Mouse (Mus musculus) small intestine, adult 2 months (tissue): ENCODE results near the gene Ppp1r2. TPM values are rescaled to one million over a fixed set of nuclear protein-coding genes. Genes with fewer than 3 reads are reported as not detected.
A peak's percentile ranks its signal among the peaks of the same experiment; 100 is the strongest.

Experiments used
- H3K27ac ChIP-seq: fragments of 200-500 bp; 2 replicates; pipeline ENCODE4 v1.5.1; 2012; ENCODE audit warnings: low read depth, low read length, control low read depth, inconsistent platforms; ENCODE audit not compliant: insufficient read depth
- H3K27me3 ChIP-seq: fragments of 200-500 bp; 2 replicates; pipeline ENCODE4 v1.6.1; 2012; ENCODE audit warnings: mild to moderate bottlenecking, moderate library complexity, low read length, inconsistent platforms; ENCODE audit not compliant: control insufficient read depth, insufficient read depth
- H3K36me3 ChIP-seq: fragments of 200-500 bp; 2 replicates; pipeline ENCODE4 v1.6.1; 2012; ENCODE audit warnings: mild to moderate bottlenecking, low read length, control low read depth, inconsistent platforms; ENCODE audit not compliant: control insufficient read depth, insufficient read depth
- H3K4me1 ChIP-seq: fragments of 200-500 bp; 2 replicates; pipeline ENCODE4 v1.6.1; 2012; ENCODE audit warnings: low read length, inconsistent platforms, mixed read lengths; ENCODE audit not compliant: control insufficient read depth, insufficient read depth, insufficient read length
- H3K4me3 ChIP-seq: fragments of 200-500 bp; 2 replicates; pipeline ENCODE4 v1.5.1; 2012; ENCODE audit warnings: low read depth, mild to moderate bottlenecking, control low read depth, inconsistent platforms, low read length, moderate library complexity
- CTCF ChIP-seq: fragments of 200-500 bp; IDR thresholded peaks from 2 replicates; pipeline ENCODE4 v1.5.1; 2012; ENCODE audit warnings: low read depth, mild to moderate bottlenecking, control low read depth, inconsistent platforms, low read length, moderate library complexity, mixed read lengths; ENCODE audit not compliant: insufficient replicate concordance, insufficient read length; ENCODE audit errors: extremely low read depth
- POLR2A ChIP-seq: fragments of 200-500 bp; IDR thresholded peaks from 2 replicates; pipeline ENCODE4 v1.6.1; 2012; ENCODE audit warnings: low read depth, mild to moderate bottlenecking, control low read depth, inconsistent platforms, low read length, moderate library complexity
- WGBS: fragments of 180-500 bp; shearing (Covaris S2); methylation state at CpG from one replicate; pipeline ENCODE4 v1.1.7; 2018; 5-methylcytosine and 5-hydroxymethylcytosine counted together
- polyA plus RNA-seq: library from polyadenylated mRNA; depleted of rRNA; stranded (reverse); fragments of >200 nt; gene quantifications from 2 replicates; pipeline ENCODE4 v1.2.3, GENCODE M21; 2012

The Ppp1r2 gene
- polyA plus RNA-seq, 1 experiment = 83.9 TPM

DNA sequence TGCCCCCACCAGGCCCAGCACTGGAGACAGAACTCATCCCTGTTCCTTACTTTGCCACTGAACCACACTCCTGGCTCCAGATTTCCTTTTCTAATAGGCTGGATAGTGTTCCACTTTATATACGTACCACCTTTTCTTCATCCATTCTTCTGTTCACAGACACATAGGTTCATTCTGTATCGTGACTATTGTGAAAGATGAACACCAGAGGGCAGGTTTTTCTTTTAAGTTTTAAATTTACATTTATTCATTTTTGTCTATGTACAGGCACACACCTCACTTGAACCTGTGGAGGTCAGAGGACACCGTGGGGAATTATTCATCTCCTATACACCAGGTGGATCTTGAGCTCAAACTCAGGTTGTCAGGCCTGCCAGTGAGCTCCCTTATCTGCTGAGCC is 31.0 kb downstream of the Ppp1r2 start:
- H3K36me3 ChIP-seq = no peaks in the 10 kb centered on the region
- H3K27me3 ChIP-seq = no peaks in the 10 kb centered on the region
- TF ChIP-seq POLR2A (no peak), CTCF (no peak)
- H3K4me1 ChIP-seq = no peaks in the 10 kb centered on the region; the same call in 1 of the 2 replicates
- 68% methylated on average over 3 of the region's 3 CpGs for WGBS
- no peak overlapping the region for H3K4me3 ChIP-seq
- no peak overlapping the region for H3K27ac ChIP-seq

DNA sequence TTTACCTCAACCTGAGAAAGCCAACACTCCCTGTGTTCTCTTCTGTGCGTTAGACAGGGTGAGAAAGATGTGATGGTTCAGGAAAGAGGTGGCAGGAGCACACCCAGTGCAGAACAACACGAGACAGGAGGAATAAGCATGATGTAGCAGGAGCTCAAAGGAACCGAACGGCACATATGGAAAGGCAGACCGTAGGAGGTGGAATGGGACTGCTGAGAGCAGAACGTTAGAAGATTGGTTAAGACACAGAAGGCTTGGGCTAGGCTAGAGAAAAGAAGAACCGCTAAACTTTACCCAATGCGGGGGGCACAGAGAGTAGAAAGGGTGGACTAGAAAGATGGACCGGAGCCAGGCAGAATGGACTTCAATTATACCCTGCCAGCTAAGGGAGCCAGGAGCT is 33.6 kb downstream of the Ppp1r2 start:
- no peak overlapping the region for H3K27ac ChIP-seq
- 87% methylated on average over 9 of the region's 9 CpGs for WGBS

DNA sequence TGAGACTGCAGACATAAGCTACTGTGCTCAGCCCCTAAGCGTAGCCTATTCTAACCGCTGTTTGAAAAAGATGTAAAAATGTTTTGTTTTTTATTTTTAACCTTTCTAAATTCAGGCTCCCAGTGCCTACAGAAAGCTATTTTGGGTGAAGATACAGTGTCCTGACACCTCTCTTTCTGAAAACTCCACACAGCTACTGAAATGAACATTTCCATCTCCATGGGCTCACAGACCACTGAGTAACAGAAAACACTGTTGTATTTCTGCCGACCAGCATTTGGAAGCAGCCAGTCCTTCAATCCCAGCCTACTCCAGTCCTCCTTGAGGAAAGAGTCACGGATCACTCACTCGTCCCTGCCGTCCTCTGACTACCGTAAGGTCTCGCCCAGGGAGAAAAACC is 34.5 kb downstream of the Ppp1r2 start:
- no peak overlapping the region for H3K27ac ChIP-seq
- H3K36me3 ChIP-seq = no peaks in the 10 kb centered on the region
- H3K4me3 ChIP-seq = no peak overlapping the region
- peaks cover 4% of the 10 kb centered on the region; the same call in 1 of the 2 replicates for H3K4me1 ChIP-seq
- 94% methylated on average over 8 of the region's 8 CpGs for WGBS
- TF ChIP-seq POLR2A = no peak
- no peak for TF ChIP-seq CTCF
- H3K27me3 ChIP-seq = no peaks in the 10 kb centered on the region

More for the DNA sequence above, 33.6 kb downstream of the Ppp1r2 start:
- H3K27me3 ChIP-seq = no peaks in the 10 kb centered on the region
- H3K4me1 ChIP-seq = no peaks in the 10 kb centered on the region
- no peak overlapping the region for H3K4me3 ChIP-seq
- TF ChIP-seq POLR2A (no peak), CTCF (no peak)
- H3K36me3 ChIP-seq = no peaks in the 10 kb centered on the region

DNA sequence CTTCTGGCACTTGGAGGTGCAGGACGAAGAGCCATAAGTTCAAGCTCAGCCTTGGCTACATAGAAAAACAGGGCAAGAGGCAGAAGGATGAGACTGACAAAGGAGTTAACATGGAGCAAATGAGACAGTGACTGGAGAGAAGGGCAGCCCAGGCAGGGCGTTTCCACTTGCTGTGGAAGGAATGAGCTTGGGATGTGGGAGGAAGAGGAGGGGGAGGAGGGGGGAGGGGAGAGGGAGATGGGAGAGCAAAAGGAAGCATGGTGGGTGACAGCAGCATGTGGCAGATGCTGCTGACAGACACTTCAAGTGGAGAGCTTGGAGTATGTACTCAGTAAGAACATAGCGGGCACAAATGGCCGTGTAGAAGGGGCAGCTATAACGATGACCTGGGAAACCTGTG is 36.8 kb downstream of the Ppp1r2 start:
- H3K36me3 ChIP-seq = no peaks in the 10 kb centered on the region
- 93% methylated on average over 5 of the region's 5 CpGs for WGBS
- TF ChIP-seq POLR2A (no peak), CTCF (no peak)
- H3K4me1 ChIP-seq = peaks cover 22% of the 10 kb centered on the region
- no peak overlapping the region for H3K27ac ChIP-seq
- H3K4me3 ChIP-seq = no peak overlapping the region
- H3K27me3 ChIP-seq = no peaks in the 10 kb centered on the region

DNA sequence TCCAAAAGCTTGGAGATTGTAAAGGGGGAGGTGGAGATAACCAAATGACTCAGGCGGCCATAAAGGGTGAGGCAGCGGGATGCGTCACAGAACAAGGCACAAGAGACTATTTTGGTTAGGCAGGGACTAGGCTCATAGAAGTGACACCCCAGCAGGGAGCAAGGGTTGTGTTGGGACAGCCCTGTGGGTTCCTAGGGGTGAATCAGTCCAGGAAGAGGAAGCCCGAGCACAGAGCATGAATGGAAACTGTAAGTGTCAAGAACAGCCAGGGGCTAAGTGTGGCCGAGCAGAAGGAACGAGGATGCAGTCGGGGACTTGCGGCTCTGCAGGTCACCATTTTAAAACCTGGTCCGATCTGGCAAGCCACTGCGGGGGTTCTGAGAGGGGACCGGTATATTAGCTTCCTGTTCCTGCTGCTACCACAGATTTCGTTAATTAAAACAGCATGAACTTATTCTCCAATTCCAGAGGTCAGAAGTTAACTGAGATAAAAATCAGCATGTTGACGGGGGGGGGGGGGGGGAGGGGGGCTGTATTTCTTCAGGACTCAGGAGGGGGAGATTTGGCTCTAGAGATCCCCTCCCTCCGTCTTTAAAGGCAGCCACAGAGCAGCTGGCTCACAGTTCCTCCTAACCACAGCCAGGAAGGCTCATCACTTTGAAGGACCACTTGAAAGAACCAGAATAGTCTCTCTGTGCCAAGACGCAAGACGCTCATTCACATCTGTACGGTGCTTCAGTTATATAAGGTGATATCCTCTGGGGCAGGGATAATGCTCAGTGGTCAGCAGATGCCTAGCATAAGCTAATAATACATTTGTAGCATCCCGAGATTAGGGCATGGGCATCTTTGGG is 39.4 kb downstream of the Ppp1r2 start:
- Histone ChIP-seq H3K36me3 (no peaks in the 10 kb centered on the region), H3K27ac (no peak overlapping the region), H3K4me1 (peaks cover 22% of the 10 kb centered on the region), H3K27me3 (no peaks in the 10 kb centered on the region), H3K4me3 (peak overlapping the region; percentile 46)
- WGBS = 21% methylated on average over 18 of the region's 18 CpGs
- TF ChIP-seq CTCF = no peak
- TF ChIP-seq POLR2A = 0 out of 2 replicates have a peak, but pooled peaks have one; percentile 6

DNA sequence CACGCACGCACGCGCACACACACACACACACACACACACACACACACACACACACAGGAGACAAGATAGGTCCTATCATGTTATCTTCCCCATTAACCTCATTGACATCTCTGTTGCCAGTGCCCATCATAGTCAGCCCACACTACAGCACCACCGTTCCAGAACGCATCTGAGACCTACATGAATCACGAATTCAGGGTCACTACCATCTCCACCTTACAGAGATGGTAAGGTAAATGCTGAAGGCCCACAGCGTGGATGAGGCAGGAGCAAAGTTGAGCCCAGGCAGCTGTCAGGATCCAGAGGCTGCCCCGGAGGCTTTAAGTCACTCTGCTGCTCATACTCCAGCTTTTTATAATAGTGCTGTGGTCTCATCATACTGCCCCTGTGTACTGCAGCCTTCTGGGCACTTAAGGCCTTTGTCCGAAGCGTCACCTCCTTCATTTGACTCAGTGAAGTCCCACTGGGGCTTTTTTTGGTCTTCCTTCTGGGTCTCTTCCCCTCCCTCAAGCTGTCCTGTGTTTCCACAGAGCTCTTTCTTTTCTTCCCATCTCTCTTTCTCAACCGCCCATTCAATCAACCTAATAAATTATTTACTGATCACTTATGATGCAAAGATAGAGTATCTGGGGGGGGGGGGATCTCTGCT is 40.1 kb downstream of the Ppp1r2 start:
- no peaks in the 10 kb centered on the region for H3K27me3 ChIP-seq
- no peak overlapping the region for H3K27ac ChIP-seq
- H3K4me3 ChIP-seq = no peak overlapping the region

DNA sequence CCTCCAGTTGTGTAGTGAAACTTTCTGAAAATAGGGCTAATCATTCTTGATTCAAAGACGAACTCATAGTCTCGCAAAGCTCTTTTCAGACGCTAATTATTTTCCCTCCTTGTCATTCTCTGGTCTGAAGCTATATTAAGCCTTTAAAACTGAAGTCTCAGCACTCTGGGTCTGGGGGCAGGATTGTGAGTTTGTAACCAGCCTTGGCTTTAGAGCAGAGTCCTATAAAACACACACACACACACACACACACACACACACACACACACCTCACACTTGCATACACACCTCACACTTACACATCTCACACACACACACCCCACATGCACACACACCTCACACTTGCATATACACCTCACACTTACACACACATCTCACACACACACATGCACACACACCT is 40.7 kb downstream of the Ppp1r2 start:
- Histone ChIP-seq H3K27me3 (no peaks in the 10 kb centered on the region), H3K4me3 (no peak overlapping the region), H3K4me1 (peaks cover 22% of the 10 kb centered on the region), H3K36me3 (no peaks in the 10 kb centered on the region), H3K27ac (peak overlapping the region; percentile 36; the same call in 1 of the 2 replicates)
- 53% methylated on average over 3 of the region's 3 CpGs for WGBS
- TF ChIP-seq CTCF (no peak), POLR2A (no peak)

More for the DNA sequence above, 40.1 kb downstream of the Ppp1r2 start:
- Histone ChIP-seq H3K4me1 (peaks cover 22% of the 10 kb centered on the region), H3K36me3 (no peaks in the 10 kb centered on the region)
- no peak for TF ChIP-seq POLR2A
- no peak for TF ChIP-seq CTCF
- 85% methylated on average over 12 of the region's 12 CpGs for WGBS
